Comparison of ENCODE assay signal across 8 mouse cellular contexts in genomic region chr2:31141074-31141866, GRCm38 (mm10). TPM values are rescaled to one million over a fixed set of nuclear protein-coding genes. Genes with fewer than 3 reads are reported as not detected.
DNase-seq lines count a peak whose midpoint lies in the region; ATAC-seq lines count a peak whose summit lies in the region.

No protein-coding gene starts in this region.

- WGBS in forebrain, embryonic 10.5 days, result under 1% methylated on average over 75 of the region's 78 CpGs
- under 1% methylated on average over 72 of the region's 78 CpGs for WGBS in hindbrain, embryonic 16.5 days
- WGBS in liver, embryonic 15.5 days (ENCODE audit: insufficient replicate concordance), result 1% methylated on average over 78 of the region's 78 CpGs

- H3K4me3 ChIP-seq in megakaryocyte, embryonic 14.5 days (replicated peaks), result peak overlapping the region; percentile 98
- H3K4me3 ChIP-seq in forebrain, embryonic 10.5 days, result peak overlapping the region; percentile 84
- H3K4me3 ChIP-seq in hindbrain, embryonic 16.5 days (ENCODE audit: low read length), result peak overlapping the region; percentile 94
- peak overlapping the region; percentile 73 for H3K4me3 ChIP-seq in liver, embryonic 15.5 days (replicated peaks)

- ATAC-seq in megakaryocyte, adult 5-6 weeks (ENCODE audit: poor library complexity, severe bottlenecking), result no peak
- ATAC-seq in hindbrain, embryonic 16.5 days, result peak; percentile 72
- ATAC-seq in liver, embryonic 15.5 days (ENCODE audit: insufficient read depth), result peak; percentile 49

- H3K36me3 ChIP-seq in megakaryocyte, embryonic 14.5 days (replicated peaks; ENCODE audit: low read length), result peaks cover 28% of the 10 kb centered on the region
- peaks cover 8% of the 10 kb centered on the region; the same call in 1 of the 2 replicates for H3K36me3 ChIP-seq in forebrain, embryonic 10.5 days (replicated peaks)
- peaks cover 3% of the 10 kb centered on the region; the same call in 1 of the 2 replicates for H3K36me3 ChIP-seq in hindbrain, embryonic 16.5 days (ENCODE audit: control insufficient read depth, insufficient read depth, low read length)
- H3K36me3 ChIP-seq in liver, embryonic 15.5 days (replicated peaks), result 0 out of 2 replicates have a peak, but pooled peaks cover under 1% of the 10 kb centered on the region

- DNase-seq in adrenal gland, postnatal 36 days, result peak; percentile 50 to 61
- DNase-seq in forebrain, embryonic 10.5 days (ENCODE audit: extremely low spot score, low spot score), result peak; percentile 36
- peak; percentile 53 to 56 for DNase-seq in right cerebral cortex, postnatal 10 days (ENCODE audit: low spot score in 2 of 2)
- no peak for DNase-seq in urinary bladder, adult 2 months (ENCODE audit: low spot score)

- H3K9ac ChIP-seq in hindbrain, embryonic 16.5 days (ENCODE audit: low read depth, low read length), result peak overlapping the region; percentile 97
- H3K9ac ChIP-seq in liver, embryonic 15.5 days, result peak overlapping the region; percentile 73

- H3K4me1 ChIP-seq in megakaryocyte, embryonic 14.5 days, result peaks cover 87% of the 10 kb centered on the region
- H3K4me1 ChIP-seq in forebrain, embryonic 10.5 days, result peaks cover 37% of the 10 kb centered on the region
- H3K4me1 ChIP-seq in hindbrain, embryonic 16.5 days (ENCODE audit: control insufficient read depth, insufficient read depth, low read depth, low read length), result peaks cover 11% of the 10 kb centered on the region
- peaks cover 49% of the 10 kb centered on the region for H3K4me1 ChIP-seq in liver, embryonic 15.5 days (replicated peaks)

- H3K27ac ChIP-seq in forebrain, embryonic 10.5 days, result peak overlapping the region; percentile 89
- peak overlapping the region; percentile 91 for H3K27ac ChIP-seq in hindbrain, embryonic 16.5 days (ENCODE audit: low read depth, low read length)
- H3K27ac ChIP-seq in liver, embryonic 15.5 days (replicated peaks), result peak overlapping the region; percentile 62; the same call in 1 of the 2 replicates

- peak overlapping the region; percentile 89 for H3K4me2 ChIP-seq in hindbrain, embryonic 16.5 days (ENCODE audit: low read length)
- H3K4me2 ChIP-seq in liver, embryonic 15.5 days, result peak overlapping the region; percentile 96

- H3K27me3 ChIP-seq in megakaryocyte, embryonic 14.5 days (replicated peaks), result no peaks in the 10 kb centered on the region
- H3K27me3 ChIP-seq in forebrain, embryonic 10.5 days (ENCODE audit: poor library complexity, severe bottlenecking), result peaks cover 36% of the 10 kb centered on the region
- no peaks in the 10 kb centered on the region for H3K27me3 ChIP-seq in hindbrain, embryonic 16.5 days (replicated peaks; ENCODE audit: control insufficient read depth, insufficient read depth, low read length)
- H3K27me3 ChIP-seq in liver, embryonic 15.5 days, result peaks cover 28% of the 10 kb centered on the region

- H3K9me3 ChIP-seq in megakaryocyte, embryonic 14.5 days, result no peaks in the 10 kb centered on the region
- H3K9me3 ChIP-seq in forebrain, embryonic 10.5 days, result no peaks in the 10 kb centered on the region
- H3K9me3 ChIP-seq in hindbrain, embryonic 16.5 days (ENCODE audit: control insufficient read depth, low read length), result no peaks in the 10 kb centered on the region
- H3K9me3 ChIP-seq in liver, embryonic 15.5 days (replicated peaks), result no peaks in the 10 kb centered on the region

RNA-seq across cellular contexts. Expression of gene Fnbp1, which starts 0.5 kb away (rescaled TPM):
- 44.7 and 52.5 TPM in 2 replicates for polyA plus RNA-seq in megakaryocyte, embryonic 14.5 days (2012; ENCODE audit: insufficient read depth, low replicate concordance)
- total RNA-seq in megakaryocyte, adult 5-6 weeks (2015), result 62.0 and 64.1 TPM in 2 replicates
- total RNA-seq in megakaryocyte, adult 5-6 weeks (2017), result 39.0 and 48.7 TPM in 2 replicates
- total RNA-seq in adrenal gland, postnatal 36 days (2021), result 10 to 100 TPM; 50.6 to 51.7 TPM
- 12.5 and 13.3 TPM in 2 replicates for polyA plus RNA-seq in forebrain, embryonic 10.5 days (2016; fragmentation: Nextera tagmentation; extraction: Ambion mirVana)
- 35.8 and 36.7 TPM in 2 replicates for polyA plus RNA-seq in hindbrain, embryonic 16.5 days (2015; fragmentation: Nextera tagmentation; extraction: Ambion mirVana)
- 5.1 and 6.1 TPM in 2 replicates for polyA plus RNA-seq in liver, embryonic 15.5 days (2015; fragmentation: Nextera tagmentation; extraction: Ambion mirVana)
- 167 and 198 TPM in 2 replicates for polyA plus RNA-seq in urinary bladder, adult 2 months (2012; rRNA removed)

RNA-seq across cellular contexts. Expression of gene Gpr107, which starts 10.8 kb away (rescaled TPM):
- polyA plus RNA-seq in megakaryocyte, embryonic 14.5 days (2012; ENCODE audit: insufficient read depth, low replicate concordance), result 5.0 and 11.9 TPM in 2 replicates
- 22.1 and 22.2 TPM in 2 replicates for total RNA-seq in megakaryocyte, adult 5-6 weeks (2015)
- total RNA-seq in megakaryocyte, adult 5-6 weeks (2017), result 29.2 and 32.1 TPM in 2 replicates
- total RNA-seq in adrenal gland, postnatal 36 days (2021), result 10 to 100 TPM; 58.5 to 63.4 TPM
- polyA plus RNA-seq in forebrain, embryonic 10.5 days (2016; fragmentation: Nextera tagmentation; extraction: Ambion mirVana), result 28.7 and 32.8 TPM in 2 replicates
- polyA plus RNA-seq in hindbrain, embryonic 16.5 days (2015; fragmentation: Nextera tagmentation; extraction: Ambion mirVana), result 34.4 and 37.3 TPM in 2 replicates
- polyA plus RNA-seq in liver, embryonic 15.5 days (2015; fragmentation: Nextera tagmentation; extraction: Ambion mirVana), result 10.4 and 11.5 TPM in 2 replicates
- 24.2 and 27.0 TPM in 2 replicates for polyA plus RNA-seq in urinary bladder, adult 2 months (2012; rRNA removed)
